Mouse (Mus musculus) c-Kit-positive CD71-positive TER-119-negative erythroid progenitor cells, embryonic 14.5 days (primary cell): Measurements from ENCODE around the gene N4bp2l1.
A peak's percentile ranks its signal among the peaks of the same experiment; 100 is the strongest.
"Not testable (repeated sequence)": the region's sequence is repeated elsewhere in the genome, so short reads cannot be mapped to it uniquely, and the experiment has no call there.

Experiments used
- DNase-seq: peaks from one replicate; pipeline ENCODE4 v3.0.0-alpha.2; 2013; ENCODE audit warnings: low read depth

Gene N4bp2l1

DNA sequence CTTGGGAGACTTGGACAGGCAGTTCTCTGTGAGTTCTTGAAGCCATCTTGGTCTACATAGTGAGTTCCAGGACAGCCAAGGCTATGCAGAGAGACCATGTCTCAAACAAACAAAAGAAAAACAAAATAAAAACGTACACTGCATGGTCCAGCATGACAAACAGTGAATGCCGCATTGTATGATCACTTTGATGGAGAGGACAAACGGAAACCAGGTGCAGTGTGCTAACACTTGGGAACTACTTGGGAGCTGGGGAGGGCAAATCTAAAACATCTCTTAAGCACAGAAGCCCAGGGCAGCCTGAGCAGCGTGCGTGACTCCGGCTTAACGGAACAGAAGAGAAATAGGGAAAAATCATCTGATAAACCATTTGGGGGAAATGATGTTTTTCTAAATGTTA is at the start of gene N4bp2l1:
N4bp2l1 (minus strand) TSS at position 101 of the 400 bp plus-strand sequence.
- no peak for DNase-seq

DNA sequence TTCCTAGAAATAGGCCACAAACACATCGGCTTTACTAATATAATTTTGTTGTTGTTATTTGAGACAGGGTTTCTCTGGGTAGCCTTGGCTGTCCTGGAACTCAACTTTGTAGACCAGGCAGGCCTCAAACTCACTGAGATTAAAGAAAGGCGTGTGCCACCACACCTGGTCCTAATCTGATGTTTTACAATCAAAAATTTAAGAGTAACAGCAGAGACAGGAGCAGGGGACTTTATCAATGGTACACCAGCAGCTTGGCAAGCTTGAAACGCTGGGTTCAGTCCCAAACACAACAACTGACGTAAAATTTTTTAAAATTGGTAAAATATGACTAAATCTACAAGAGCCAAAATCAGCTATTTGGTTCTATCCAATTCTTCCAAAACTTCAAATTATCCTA is 47.9 kb upstream of the N4bp2l1 start:
- peak; percentile 37 for DNase-seq

DNA sequence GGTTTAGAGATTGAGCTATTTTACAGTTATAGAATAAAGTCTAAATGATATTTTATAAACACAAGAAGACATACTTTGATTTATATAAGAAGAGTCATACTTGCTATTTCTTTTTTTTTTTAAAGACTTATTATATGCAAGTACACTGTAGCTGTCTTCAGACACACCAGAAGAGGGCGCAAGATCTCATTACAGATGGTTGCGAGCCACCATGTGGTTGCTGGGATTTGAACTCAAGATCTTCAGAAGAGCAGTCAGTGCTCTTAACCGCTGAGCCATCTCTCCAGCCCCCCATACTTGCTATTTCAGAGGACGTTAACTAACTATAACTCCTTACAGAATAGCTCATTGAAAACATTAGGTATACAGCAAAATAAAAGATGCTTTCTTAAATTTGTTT is 46.4 kb upstream of the N4bp2l1 start:
- not testable (repeated sequence) for DNase-seq

DNA sequence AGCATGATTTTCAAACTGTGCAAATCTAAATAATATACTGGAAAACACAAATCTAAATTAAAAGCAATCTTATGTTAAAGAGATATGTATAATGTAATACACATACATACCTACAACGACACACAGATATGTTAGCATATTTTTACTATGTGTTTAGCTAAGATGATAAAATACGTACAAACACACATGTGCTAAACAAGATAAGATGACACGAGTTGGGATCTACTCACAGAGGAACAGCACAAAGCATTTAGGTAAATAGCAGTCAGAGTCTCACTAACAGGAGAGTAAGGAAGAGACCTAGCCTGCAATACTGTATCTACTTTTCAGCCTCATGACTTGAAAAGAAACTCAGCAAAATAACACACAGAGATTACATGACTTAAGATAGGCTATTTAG is 44.5 kb upstream of the N4bp2l1 start:
- peak; percentile 53 for DNase-seq

DNA sequence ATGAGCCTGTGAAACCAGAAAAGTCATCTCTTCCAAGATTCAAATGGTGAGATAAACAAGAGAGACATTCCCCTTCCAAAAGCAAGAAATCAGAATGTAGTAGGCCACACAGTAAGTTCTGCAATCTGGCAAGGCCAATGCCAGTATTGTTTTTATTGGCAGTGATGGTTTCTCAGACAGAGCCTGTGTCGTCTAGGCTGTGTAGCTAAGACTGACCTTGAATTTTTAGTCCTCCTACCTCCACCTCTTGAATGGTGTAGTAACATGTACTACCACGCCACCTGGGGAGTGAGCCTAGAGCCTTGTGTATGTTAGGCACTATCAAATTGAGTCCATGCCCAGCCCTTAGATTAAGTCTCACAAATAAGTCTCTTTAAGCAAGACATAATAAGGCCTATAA is 32.7 kb upstream of the N4bp2l1 start:
- DNase-seq = no peak

DNA sequence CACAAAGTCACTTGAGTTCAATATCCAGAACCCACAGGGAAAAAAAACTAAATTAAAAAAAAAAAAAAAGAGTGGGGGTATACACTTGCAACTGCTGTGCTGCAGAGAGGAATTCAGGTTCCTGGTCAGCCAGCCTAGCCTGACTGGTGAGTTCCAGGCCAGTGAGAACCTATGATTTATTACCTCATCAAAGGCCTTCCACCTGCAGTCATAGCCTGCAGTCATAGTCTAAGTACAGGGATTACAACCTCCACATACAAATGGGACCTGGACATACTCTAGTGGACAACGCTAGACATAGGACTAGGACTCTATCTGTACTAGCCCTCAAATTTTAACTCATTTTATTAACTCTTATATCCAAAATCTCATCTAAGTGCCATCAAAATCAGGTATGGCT is 32.3 kb upstream of the N4bp2l1 start:
- no peak for DNase-seq

DNA sequence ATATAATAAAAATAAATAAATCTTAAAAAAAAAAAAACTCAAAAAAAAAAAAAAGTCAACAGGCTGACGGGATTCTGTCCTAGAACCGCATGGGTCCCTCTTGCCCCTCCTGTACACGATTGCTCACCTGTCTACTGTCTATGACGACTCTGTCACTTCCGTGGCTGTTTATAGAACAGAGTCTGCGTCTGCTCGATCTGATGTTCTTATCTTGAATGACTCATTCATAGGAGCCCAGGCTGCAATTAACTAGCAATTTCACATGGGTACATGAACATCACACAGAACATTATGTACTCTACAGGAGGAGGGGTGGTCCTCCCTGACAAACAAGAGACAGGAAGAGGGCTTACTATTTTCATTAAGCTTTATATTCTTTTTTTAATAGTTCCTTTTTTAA is 28.5 kb upstream of the N4bp2l1 start:
- no peak for DNase-seq

DNA sequence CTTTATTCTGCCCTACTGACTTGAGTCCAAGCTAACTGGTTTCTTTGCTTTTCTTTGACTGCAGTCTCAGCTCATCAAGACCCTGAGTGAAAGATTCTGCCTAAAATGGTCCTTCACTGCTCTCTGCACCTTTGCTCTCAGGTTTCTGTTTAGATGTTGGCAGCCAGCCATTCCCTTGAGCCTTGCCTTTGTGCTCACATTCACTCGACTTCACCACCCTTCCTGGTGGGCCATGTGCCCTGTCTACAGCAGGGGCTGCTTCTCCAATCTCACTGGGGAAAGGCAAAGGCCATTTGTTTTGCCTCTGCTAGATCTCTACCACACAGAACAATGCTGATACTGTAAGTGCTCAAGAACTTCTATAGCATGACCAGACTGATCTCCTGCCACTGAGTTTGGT is 25.8 kb upstream of the N4bp2l1 start:
- no peak for DNase-seq

DNA sequence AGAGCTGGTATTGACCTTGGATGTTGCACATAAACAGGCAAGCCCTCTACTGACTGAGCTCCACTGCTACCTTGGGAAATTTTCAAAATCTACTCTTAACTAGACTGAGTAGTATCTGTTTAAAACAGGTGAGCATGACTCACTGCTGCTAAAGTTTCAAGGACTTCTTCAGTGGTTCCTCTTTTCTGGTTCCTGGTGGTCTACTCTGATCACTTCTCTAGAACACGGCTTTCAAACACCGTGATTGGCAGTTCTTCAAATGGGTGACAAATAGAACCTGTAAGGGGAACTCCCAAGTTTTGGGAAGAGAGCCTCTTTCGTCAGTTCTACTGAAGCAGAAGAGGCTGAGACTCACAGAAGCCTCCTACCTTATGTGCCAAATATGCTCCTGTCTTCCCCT is 24.6 kb upstream of the N4bp2l1 start:
- DNase-seq = no peak

DNA sequence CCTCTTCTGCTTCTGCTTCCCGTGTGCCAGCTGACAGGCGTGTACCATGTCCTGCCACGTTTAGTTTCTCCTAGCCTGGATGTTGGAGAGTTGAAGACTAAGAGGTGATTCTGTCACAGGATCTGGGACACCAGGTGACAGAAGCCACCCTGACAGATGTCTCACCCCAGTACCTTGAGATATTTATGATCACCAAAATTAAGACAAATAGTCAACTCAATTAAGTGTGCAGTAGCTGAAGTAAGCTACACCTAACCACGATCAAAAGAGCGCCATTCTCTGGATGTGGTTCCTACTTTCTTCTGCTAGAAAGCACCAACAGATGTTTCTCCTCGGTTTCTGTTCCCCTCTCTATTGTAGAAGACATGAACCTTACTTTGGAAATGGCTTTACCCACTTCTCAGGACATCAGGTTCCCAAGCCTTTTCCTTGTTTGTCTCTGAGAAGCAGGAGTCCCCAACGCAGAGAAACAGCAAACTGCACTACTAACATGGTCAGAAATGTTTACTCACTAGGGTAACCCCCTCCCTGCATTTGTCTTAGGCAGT is 23.7 kb upstream of the N4bp2l1 start:
- no peak for DNase-seq

DNA sequence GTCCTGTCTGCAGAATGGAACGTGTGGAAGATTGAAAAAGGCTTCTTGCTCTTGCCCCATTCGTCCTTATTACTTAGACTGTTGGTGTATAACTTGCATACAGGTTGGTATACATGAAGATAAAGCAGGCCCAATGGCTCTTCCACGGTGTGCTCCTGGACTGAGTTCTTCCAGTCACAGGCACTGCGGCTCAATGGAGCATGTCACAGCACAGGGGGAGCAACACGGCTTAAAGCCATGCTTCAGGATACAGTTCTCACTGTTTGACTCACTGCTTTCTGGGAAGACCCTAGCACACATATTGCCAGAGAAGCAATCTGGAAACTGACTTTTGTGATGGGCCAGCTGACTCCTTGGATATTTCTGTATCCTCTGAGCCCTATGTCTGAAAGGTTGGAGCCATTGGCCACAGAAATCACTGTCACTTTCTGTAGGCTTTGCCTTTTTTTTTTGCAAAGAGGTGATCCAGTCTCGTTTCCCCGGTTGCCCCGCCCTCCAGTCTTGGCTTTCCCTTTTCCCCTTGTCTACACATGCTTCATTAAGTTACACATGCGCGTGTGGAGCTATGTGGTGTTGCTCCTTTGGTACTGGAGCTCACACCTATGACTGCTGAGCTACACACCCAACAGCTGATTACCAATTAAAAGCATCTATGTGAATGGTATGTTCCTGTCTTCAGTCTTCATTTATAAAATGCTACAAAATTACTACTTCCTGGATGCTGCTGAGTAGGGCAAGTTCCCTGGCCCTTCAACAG is 21.8 kb upstream of the N4bp2l1 start:
- no peak for DNase-seq

DNA sequence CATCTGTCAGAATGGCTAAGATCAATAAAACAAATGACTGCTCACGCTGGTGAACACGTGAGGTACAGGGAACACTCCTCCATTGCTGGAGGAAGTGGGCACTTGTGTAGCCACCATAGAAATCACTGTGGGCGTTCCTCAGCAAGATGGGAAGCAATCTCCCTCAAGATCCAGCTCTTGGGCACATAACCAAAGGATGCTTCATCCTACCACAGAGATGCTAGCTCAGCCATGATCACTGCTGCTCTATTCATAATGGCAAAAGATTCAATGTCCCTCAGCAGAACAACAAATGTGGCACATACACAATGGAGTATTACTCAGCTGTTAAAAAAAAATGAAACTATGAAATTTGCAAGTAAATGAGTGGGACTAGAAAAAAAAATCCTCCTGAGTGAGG is 19.7 kb upstream of the N4bp2l1 start:
- no peak for DNase-seq

DNA sequence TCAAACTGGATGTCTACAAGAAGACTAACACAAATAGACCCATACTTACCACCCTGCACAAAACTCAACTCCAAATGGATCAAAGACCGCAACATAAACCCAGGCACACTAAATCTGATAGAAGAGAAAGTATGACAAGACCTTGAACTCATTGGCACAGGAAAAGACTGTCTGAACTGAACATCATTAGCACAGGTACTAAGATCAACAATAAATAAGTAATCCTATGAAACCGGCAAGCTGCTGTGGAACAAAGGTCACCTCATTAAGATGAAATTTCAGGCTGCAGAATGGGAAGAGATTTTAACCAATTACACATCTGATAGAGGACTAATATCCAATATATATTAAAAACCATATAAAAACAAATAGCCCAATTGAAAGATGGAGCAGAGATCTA is 19.2 kb upstream of the N4bp2l1 start:
- no peak for DNase-seq

DNA sequence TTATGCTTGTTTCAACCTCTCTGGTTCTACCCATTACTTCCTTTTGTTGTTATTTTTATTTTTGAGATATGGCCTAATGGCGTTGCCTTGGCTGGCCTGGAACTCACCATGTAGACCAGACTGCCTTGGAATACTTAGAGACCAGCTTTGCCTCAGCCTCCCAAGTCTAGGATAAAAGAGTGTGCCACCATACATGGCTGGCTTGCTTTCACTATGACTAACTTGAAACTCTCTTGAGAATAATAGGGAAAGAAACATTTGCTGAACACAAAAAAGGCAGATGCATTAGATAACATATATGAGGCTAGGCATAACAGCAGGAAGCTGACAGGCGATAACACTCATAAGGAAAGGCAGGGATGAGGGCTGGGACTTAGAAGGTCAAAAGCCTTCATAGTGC is 17.1 kb upstream of the N4bp2l1 start:
- no peak for DNase-seq

DNA sequence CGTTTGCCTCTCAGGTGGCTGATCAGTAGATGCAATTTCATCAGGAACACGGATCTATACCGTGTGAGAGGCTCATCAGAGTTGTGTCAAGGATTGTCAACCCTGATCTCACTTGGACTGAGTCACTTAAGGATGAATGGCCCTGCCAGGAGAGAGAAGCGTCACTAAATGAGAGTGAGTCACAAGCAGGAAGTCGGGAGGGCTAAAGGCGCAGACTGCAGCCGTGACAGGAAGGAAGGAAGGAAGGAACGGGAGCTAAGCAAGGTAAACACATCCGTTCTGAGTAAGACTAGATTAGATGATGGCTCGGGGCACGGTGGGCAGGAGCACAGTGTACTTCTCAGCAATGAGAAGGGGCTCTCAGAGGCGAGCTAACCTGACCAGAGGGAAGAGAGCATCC is 14.7 kb upstream of the N4bp2l1 start:
- DNase-seq = no peak

DNA sequence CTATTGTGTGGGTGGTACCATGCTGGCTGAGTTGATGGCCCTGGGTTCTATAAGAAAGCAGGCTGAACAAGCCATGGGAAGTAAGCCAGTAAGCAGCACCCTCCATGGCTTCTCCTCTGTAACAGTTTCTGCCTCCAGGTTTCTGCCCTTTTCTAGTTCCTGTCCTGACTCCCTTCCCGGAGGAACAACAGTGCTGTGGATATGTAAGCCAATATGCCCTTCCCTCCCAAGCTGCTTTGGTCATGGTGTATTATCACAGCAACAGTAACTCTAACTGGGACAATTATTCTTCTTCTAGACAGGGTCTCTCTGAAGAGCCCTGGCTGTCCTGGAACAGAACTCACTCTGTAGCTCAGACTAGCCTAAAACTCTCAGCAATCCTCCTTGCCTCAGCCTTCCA is 14.1 kb upstream of the N4bp2l1 start:
- no peak for DNase-seq

DNA sequence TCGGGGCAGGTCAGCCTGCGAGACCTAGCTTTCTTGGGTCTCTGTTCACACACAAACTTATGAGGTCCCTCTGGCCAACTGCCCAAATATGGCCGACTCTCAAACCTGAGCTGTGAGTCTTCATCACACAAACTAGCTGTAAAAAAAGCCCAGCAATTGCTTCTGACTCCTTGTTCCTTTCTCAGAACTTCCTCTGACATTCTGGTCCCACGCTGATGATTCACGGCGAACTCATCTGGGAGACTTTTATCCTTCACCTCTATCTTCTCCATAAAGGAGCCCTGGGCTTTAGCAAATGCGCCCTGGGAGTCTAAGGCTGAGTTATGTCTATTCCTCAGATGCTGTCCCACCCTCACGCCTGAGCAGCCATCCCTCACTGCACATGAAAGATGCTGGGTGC is 10.6 kb upstream of the N4bp2l1 start:
- no peak for DNase-seq

DNA sequence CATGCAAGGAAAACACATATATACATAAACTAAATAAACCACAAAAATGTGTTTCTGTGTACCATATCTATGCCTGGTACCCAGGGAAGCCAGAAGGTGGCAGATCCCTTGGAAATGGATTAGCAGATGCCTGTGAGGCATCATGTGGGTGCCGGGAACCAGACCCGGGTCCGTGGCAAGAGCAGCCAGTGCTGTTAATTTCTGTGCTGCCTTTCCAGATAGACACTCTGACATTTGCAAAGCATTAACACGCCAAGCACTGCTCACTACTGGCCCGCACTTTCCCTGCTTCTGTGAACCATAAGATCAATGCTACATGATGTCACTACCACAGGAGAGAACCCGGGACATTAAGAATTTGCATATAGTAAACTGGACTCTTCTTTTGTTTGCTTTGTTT is 9.1 kb upstream of the N4bp2l1 start:
- DNase-seq = no peak

DNA sequence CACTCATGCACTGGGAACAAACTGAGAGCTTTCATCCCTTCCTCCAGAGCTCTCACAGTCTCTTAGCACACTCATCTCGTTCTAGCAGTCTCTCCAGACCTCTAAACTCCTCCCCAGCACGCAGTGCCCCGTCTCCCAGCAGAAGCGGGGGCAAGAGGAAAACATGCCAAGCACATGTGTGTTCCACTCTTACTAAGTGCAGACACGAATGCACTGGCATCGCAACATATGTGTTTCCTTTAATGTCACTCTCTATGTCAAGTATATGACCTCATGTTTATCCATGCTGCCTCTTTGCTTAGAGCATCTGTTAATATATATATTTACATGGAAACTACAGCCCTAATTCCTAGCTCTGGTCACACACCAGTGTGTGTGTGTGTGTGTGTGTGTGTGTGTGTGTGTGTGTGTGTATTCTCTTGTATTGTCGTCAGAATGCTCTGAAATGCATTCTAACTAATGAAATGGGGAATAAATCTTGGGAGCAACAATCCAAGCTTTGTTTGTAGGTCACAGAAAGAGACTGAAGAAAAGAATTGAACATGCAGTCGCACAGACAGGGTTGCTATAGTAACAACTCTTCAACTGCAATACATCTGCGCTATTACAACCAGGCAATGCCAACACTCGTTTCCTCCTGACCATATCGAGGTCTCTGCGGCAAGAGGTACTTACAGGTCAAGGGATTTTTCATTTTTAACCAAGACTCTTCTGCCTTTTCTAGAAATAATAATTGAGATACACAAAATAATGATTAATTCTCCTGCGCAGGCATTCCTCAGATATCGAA is 4.6 kb upstream of the N4bp2l1 start:
- no peak for DNase-seq

DNA sequence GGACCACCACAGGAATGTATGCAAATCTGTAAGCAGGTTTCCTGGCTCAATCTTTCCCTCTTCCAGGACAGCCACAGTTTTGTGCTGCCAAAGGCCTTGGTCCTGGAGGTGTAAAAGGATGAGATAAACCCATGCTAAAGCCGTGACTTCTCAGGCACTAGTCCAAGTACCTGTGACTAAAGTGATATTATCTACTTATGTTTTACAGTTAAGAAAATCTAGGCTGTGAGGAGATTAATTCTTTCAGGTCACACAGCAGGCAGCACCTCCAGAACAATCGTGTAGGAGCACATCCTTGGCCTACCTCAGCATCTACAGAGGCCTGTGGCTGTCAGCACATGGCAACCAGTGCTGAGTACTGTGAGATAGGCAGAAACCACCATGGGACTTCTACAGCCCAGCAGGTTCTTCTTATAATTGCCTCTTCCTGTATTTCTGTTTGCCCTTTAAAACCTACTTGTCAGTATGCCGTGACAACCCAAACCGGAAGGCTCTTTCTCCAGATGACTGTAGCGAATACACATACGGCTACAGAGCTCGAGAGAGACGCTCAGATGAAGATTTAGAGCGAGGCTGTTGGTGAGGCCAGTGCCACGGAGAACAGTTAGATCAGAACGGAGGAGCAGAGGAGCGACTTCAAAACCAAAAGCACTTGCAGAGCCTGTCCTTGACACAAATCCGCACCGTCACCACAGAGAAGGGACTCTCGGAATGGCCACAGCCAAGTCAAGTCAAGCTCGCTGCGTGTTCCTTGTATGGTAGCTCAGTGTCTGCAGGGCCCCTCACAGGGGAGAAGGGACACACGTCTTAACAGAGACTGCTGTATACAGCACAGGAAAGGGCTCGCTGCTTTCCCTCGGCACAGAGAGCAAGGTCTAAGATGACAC is 3.8 kb upstream of the N4bp2l1 start:
- no peak for DNase-seq

DNA sequence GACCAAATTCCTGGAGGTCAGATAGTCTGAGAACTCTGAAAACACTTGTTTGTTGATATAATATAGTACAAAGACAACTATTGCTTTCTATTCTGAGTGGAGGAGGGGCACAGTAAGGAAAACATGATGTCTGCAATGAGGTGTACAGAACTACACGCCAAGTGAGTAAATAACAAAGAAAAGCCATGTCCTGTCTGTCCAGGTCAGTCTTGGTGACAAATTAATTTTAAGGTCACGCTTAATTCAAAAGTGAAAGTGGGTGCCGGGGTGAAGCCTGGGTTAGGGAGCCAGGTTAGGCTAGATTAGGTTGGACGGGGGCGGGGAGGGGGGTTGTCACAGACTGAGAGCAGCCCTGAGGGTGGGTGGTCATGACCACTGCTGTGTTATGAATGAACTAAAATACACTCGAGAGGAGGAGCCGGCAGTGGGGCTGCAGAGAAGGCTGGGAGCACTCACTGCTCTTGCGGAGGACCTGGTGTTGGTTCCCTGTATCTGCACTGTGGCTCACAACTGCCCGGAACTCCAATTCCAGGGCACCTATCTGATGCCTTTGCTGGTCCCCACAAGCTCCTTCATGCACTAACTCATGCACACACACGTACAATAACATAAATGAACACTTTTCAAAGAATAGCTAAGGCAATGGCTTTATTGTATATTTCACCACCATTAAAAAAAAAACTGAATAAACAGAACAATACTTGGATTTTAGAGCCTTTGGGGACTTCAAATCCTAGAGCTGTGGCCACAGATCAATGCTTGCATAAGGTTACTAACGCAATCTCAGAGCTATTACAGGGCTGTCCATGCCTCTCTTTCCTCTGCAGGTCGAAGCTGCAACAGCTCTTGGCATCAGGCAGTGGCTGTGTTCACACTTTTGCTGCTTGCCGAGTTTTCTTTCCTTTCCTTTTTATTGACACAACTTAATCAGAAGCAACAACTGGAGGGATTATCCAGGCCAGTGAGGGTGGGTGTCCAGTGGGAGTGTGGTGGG is 2.6 kb upstream of the N4bp2l1 start:
- no peak for DNase-seq
